8 mouse cellular contexts compared by ENCODE assay signal in genomic region chr16:93915338-93915849, GRCm38 (mm10). TPM values are rescaled to one million over a fixed set of nuclear protein-coding genes. Genes with fewer than 3 reads are reported as not detected.
A peak's percentile ranks its signal among the peaks of the same experiment; 100 is the strongest.
DNase-seq lines count a peak whose midpoint lies in the region; ATAC-seq lines count a peak whose summit lies in the region.

No protein-coding gene starts in this region.

- peak; percentile 30 for DNase-seq in gastrocnemius, postnatal 14 days
- no peak for DNase-seq in gastrocnemius, postnatal 25 days
- DNase-seq in ovary, postnatal 14 days (ENCODE audit: low spot score): peak; percentile 29
- no peak for DNase-seq in ovary, postnatal 10 days (ENCODE audit: low spot score)
- DNase-seq in c-Kit-positive CD71-negative TER-119-negative erythroid progenitor cells, embryonic 14.5 days (ENCODE audit: low read depth): peak; percentile 37
- DNase-seq in lung, postnatal 25 days (ENCODE audit: low spot score): peak; percentile 55
- no peak for DNase-seq in heart, adult 8-10 months (ENCODE audit: low spot score)

- intact Hi-C loops in gastrocnemius, postnatal 14 days (cut with DNase I; ENCODE audit: low total_unique reads): no loop called here

- no peak for ATAC-seq in inflammation-experienced regulatory T-cells, adult 6 months

RNA-seq across cellular contexts. Expression of gene Chaf1b, which starts 31.7 kb away (rescaled TPM):
- 1 to 10 TPM; 1.4 to 2.3 TPM for total RNA-seq in gastrocnemius, postnatal 14 days (2021)
- total RNA-seq in gastrocnemius, postnatal 25 days (2021): under 1 TPM; 0.26 to 0.54 TPM
- 10 to 100 TPM; 19.1 to 44.8 (median 25.6) TPM for polyA plus RNA-seq in inflammation-experienced regulatory T-cells, adult 6 months (2017; shearing (Covaris generic))
- 1 to 10 TPM in 1 of 4 experiments, under 1 TPM in 3; 0.60 to 1.5 (median 0.75) TPM for total RNA-seq in heart, adult 8-10 months (2022)

Comparison
In these comparisons a context has a peak if more than half of its experiments do, and no peak if none do; other contexts are left out.
1. DNase-seq: peak in gastrocnemius, postnatal 14 days (single experiment), ovary, postnatal 14 days (single experiment), c-Kit-positive CD71-negative TER-119-negative erythroid progenitor cells, embryonic 14.5 days (single experiment) and lung, postnatal 25 days (single experiment); none in gastrocnemius, postnatal 25 days (single experiment), ovary, postnatal 10 days (single experiment) and heart, adult 8-10 months (single experiment).